Mouse (Mus musculus) testis, adult 2 months (tissue): ENCODE data around the gene Tkt.

Experiments used
- CTCF ChIP-seq: fragments of 200-500 bp; IDR thresholded peaks from 2 replicates; pipeline ENCODE4 v1.5.1; 2012; ENCODE audit warnings: low read depth, mild to moderate bottlenecking, inconsistent platforms, low read length, moderate library complexity; ENCODE audit not compliant: control insufficient read depth, insufficient read depth, insufficient replicate concordance
- POLR2A ChIP-seq: fragments of 200-500 bp; IDR thresholded peaks from 2 replicates; pipeline ENCODE4 v1.6.1; 2012; ENCODE audit warnings: low read depth, mild to moderate bottlenecking, inconsistent platforms, low read length, moderate library complexity; ENCODE audit not compliant: control insufficient read depth

- TF ChIP-seq CTCF (no peak), POLR2A (no peak)
These were observed 46.0 kb downstream of the Tkt start for GRCm38 (mm10) chr14:30594092-30594695.
